Mouse (Mus musculus): ENCODE measurements at regions not wholly inside any gene's neighbourhood (a gene's known extent, or its start where the extent isn't known, plus 50 kb on each side); places are given as distances from the start of the nearest gene placed in this dataset.
A peak's percentile ranks its signal among the peaks of the same experiment; 100 is the strongest.

DNA sequence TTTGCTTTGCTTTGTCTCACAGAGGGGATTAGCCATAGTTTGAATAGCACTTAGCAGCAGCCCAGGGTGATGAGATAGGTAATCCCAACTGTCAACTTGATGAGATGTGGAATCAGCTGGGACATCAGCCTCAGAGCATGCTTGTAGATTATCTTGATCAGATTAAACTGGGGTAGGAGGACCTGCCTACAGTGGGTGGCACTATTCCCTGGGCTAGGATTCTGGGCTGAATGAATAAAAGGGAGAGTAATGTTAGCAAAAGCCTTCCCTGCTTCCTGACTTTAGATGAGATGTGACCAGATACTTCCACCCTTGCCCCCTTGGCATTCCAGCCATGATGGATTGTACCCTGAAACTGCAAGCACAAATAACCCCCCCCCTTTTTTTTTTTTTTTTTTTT, 198.0 kb upstream of the Klf3 start:
- DNase-seq (ENCODE audit: low read depth, low spot score): no peak

GRCm38 (mm10) chr5:64605991-64606390, 197.2 kb upstream of the Klf3 start:
- DNase-seq (ENCODE audit: low read depth, low spot score): no peak

- no peak for DNase-seq (ENCODE audit: low read depth, low spot score)
Measured at GRCm38 (mm10) chr5:64609378-64610087, 193.7 kb upstream of the Klf3 start.

DNA sequence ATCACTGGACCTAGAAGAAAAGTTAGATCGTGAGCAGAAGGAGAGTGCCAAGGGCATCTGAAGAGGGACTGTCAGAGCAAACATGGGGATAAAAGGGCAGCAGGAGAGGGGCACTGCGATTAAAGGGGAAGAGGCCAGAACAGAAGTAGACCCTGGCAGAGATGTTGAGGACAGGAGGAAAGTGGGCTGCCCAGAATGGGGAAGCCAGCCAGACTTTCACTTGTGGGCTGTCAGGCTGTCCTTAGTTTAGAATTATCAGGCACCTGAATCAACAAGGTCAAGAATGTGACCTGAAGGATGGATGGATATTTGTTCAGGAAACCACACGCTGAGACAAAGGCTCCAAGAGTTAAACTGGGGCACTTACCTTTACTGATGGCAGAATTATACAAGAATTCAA, 193.0 kb upstream of the Klf3 start:
- DNase-seq (ENCODE audit: low read depth, low spot score): no peak

GRCm38 (mm10) chr5:64610562-64611405, 192.4 kb upstream of the Klf3 start:
- no peak for DNase-seq (ENCODE audit: low read depth, low spot score)

DNA sequence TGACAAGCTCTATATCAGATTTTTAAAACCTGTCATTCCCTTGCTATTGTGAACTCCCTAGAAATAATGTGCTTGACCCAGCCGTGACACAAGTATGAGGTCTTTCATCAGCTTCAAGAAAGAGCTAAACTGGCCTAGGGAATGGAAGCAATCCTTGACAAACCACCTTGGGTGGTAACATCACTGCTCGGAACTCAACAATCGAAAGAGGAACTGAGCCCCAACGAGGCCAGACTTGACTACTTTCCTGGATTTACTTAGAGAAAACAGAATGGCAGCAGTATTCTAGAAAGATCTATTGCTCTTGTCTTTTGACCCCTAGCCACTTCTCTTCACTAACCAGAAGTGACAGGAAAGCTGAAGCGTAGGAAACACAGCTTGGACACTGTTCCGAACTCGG, 191.2 kb upstream of the Klf3 start:
- no peak for DNase-seq (ENCODE audit: low read depth, low spot score)

GRCm38 (mm10) chr5:64613696-64614095, 189.5 kb upstream of the Klf3 start:
- DNase-seq (ENCODE audit: low read depth, low spot score): no peak

- DNase-seq (ENCODE audit: low read depth, low spot score): no peak
Measured at GRCm38 (mm10) chr5:64618126-64618525, 185.1 kb upstream of the Klf3 start.

GRCm38 (mm10) chr5:64619752-64620151, 183.4 kb upstream of the Klf3 start:
- DNase-seq (ENCODE audit: low read depth, low spot score): no peak

- no peak for DNase-seq (ENCODE audit: low read depth, low spot score)
Measured at GRCm38 (mm10) chr5:64620726-64621125, 182.5 kb upstream of the Klf3 start.

- DNase-seq (ENCODE audit: low read depth, low spot score): no peak
Measured at GRCm38 (mm10) chr5:64621386-64621785, 181.8 kb upstream of the Klf3 start.

GRCm38 (mm10) chr5:64623653-64624052, 179.5 kb upstream of the Klf3 start:
- no peak for DNase-seq (ENCODE audit: low read depth, low spot score)

GRCm38 (mm10) chr5:64624205-64624604, 179.0 kb upstream of the Klf3 start:
- DNase-seq (ENCODE audit: low read depth, low spot score): no peak

DNA sequence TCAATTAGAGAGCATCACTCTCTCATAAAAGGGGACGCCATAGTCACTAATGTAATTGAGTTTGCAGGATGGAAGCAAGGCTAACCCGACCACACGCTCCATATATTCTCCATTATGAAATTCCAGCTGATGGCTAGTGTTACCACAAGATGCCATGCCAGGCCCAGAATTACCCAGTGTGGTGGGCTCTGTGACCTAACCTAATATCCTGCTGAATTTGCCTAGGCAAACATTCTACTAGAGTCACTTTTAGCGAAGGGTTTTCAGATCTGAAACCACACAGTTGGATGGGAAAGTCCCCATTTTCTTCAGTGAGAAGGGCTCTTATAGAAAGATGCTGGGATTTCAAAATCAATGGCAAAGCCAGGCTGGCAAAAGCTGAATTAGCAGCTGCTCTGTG, 177.8 kb upstream of the Klf3 start:
- no peak for DNase-seq (ENCODE audit: low read depth, low spot score)

- no peak for DNase-seq (ENCODE audit: low read depth, low spot score)
Measured at GRCm38 (mm10) chr5:64625841-64626298, 177.3 kb upstream of the Klf3 start.

DNA sequence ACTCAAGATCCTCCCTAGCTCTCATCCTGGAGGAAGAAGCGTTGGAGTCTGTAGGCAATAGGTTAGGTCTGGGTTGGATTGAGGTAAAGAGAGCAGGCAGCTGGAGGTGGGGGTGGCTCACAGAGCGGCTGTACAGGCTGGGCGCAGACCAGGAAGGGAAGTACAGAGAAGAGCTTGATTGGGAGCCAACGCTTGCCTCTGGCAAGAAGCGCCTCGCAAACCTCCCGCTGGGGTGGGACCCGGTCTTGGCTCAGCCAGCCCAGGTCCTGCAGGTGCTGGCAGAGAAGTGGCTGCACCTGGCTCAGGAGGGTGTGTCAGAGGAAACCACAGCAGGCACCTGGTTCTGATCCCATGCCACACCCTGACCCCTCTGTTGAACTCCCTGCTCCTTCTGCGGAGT, 176.8 kb upstream of the Klf3 start:
- no peak for DNase-seq (ENCODE audit: low read depth, low spot score)

DNA sequence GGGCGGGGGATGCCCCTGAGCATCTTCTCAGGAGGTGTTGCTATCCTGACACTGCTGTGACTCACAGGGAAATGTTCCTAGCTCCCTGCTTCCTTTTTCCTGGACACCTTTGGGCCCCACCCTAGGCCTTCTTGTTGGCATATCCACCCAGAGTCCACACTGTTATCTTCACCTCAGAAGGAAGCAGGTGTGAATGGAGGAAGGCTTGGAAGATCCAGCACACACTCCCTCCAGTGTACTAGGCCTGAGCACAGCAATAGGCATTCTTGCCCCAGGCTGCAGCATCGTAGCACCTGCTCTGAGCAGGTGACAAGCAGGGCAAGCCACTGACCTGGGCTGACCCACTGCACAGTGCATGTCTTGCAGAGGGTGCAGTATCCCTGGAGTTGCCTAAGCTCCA, 172.6 kb upstream of the Klf3 start:
- DNase-seq (ENCODE audit: low read depth, low spot score): no peak

GRCm38 (mm10) chr5:64632171-64632570, 171.0 kb upstream of the Klf3 start:
- peak; percentile 31 for DNase-seq (ENCODE audit: low read depth, low spot score)

DNA sequence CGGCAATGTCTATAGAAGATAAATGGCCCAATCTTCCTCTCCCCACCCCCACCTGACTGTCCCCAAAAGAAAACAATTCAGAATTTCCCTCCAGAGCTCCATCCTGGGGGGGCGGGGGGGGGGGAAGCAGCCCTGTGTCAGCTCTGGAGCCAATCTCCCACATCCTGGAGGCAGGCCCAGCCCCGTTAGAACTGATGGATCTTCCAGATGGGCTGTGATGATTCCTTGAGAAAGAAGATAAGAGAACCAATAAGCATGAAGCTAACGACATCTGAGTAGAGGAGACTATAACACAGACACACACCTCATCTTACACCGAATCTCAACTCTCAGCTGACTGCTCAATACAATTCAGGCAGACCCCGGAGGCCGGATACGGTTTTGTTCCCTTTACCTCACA, 169.2 kb upstream of the Klf3 start:
- no peak for DNase-seq (ENCODE audit: low read depth, low spot score)

GRCm38 (mm10) chr5:64634721-64635120, 168.5 kb upstream of the Klf3 start:
- DNase-seq (ENCODE audit: low read depth, low spot score): no peak

DNA sequence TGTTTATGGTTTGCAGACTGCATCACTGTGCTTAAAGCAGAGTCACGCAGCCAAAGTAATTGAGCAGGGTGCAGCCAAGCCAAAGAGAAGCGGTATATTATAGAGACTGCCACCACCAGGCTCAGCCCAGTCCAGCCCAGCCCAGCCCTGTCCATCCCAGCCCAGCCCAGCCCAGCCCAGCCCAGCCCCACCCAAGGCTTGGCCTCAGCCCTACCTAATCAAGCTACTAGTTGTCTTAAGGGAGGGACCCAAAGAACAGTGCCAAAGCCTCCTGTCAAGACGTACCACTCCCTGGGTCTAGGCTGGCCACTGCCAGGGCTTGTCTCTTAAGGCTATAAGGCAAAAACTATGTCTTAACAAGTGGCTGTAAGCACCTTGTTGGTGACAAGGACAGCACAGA, 166.9 kb upstream of the Klf3 start:
- DNase-seq (ENCODE audit: low read depth, low spot score): peak; percentile 25

- no peak for DNase-seq (ENCODE audit: low read depth, low spot score)
Measured at GRCm38 (mm10) chr5:64643584-64643983, 159.6 kb upstream of the Klf3 start.
